Mouse (Mus musculus): ENCODE results near the gene Lpin3.

Gene Lpin3

GRCm38 (mm10) chr2:160880453-160881195, at the start of gene Lpin3:
Gene Lpin3 (plus strand): TSS chr2:160880670.
- DNase-seq, result peak; percentile 42 to 78

GRCm38 (mm10) chr2:160840838-160841237, 39.6 kb upstream of the Lpin3 start:
- no peak for DNase-seq

- DNase-seq, result no peak
Measured at GRCm38 (mm10) chr2:160847664-160848063, 32.8 kb upstream of the Lpin3 start.

GRCm38 (mm10) chr2:160848186-160848585, 32.3 kb upstream of the Lpin3 start:
- DNase-seq, result no peak

- DNase-seq, result no peak
Measured at GRCm38 (mm10) chr2:160849617-160850240, 30.7 kb upstream of the Lpin3 start.

GRCm38 (mm10) chr2:160850360-160850759, 30.1 kb upstream of the Lpin3 start:
- no peak for DNase-seq

- no peak for DNase-seq
Measured at GRCm38 (mm10) chr2:160854687-160855086, 25.8 kb upstream of the Lpin3 start.

GRCm38 (mm10) chr2:160856359-160857102, 23.9 kb upstream of the Lpin3 start:
- no peak for DNase-seq

GRCm38 (mm10) chr2:160860363-160860762, 20.1 kb upstream of the Lpin3 start:
- no peak for DNase-seq

GRCm38 (mm10) chr2:160864112-160864511, 16.4 kb upstream of the Lpin3 start:
- no peak for DNase-seq

- DNase-seq, result no peak
Measured at GRCm38 (mm10) chr2:160865266-160865665, 15.2 kb upstream of the Lpin3 start.

- DNase-seq, result no peak
Measured at GRCm38 (mm10) chr2:160869446-160869845, 11.0 kb upstream of the Lpin3 start.

GRCm38 (mm10) chr2:160871310-160871709, 9.2 kb upstream of the Lpin3 start:
- no peak for DNase-seq

- peak; percentile 79 to 84 for DNase-seq
Measured at GRCm38 (mm10) chr2:160872395-160872794, 8.1 kb upstream of the Lpin3 start.

GRCm38 (mm10) chr2:160872890-160873382, 7.5 kb upstream of the Lpin3 start, which contains the start of gene Zhx3:
Gene Zhx3 (minus strand): TSS chr2:160872998.
- peak; percentile 94 to 97 for DNase-seq

GRCm38 (mm10) chr2:160874231-160874877, 6.1 kb upstream of the Lpin3 start:
- no peak for DNase-seq

GRCm38 (mm10) chr2:160876115-160876514, 4.4 kb upstream of the Lpin3 start:
- no peak for DNase-seq

- no peak for DNase-seq
Measured at GRCm38 (mm10) chr2:160881462-160882101, 1.1 kb downstream of the Lpin3 start.

- DNase-seq, result no peak
Measured at GRCm38 (mm10) chr2:160882436-160882835, 2.0 kb downstream of the Lpin3 start.

GRCm38 (mm10) chr2:160883912-160884311, 3.4 kb downstream of the Lpin3 start:
- peak; percentile 24 to 61 for DNase-seq

GRCm38 (mm10) chr2:160884830-160885229, 4.4 kb downstream of the Lpin3 start:
- DNase-seq, result peak in 1 of 2 experiments; percentile 56

- no peak for DNase-seq
Measured at GRCm38 (mm10) chr2:160886221-160886620, 5.8 kb downstream of the Lpin3 start.

All from lung, postnatal 4 days (tissue).